Mouse (Mus musculus): ENCODE measurements around the gene Phf21a. TPM values are rescaled to one million over a fixed set of nuclear protein-coding genes. Genes with fewer than 3 reads are reported as not detected.

Phf21a gene
- 22.5 and 29.9 TPM in 2 replicates for polyA plus RNA-seq (2015; fragmentation: Nextera tagmentation; extraction: Ambion mirVana)

DNA sequence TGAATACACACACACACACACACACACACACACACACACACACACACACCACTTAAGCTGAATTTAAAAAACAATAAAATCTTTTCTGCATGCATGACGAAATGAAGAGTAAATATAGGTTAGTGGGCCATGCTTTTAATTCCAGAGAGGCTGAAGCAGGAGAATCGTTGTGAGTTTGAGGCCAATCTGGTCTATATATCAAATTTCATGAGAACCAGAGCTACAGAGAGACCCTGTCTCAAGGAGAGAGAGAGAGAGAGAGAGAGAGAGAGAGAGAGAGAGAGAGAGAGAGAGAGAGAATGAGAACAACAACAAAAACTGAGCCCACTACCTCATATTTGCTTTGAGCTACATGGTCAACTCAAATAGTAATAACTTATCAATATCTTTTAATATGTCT, at the start of gene Phf21a:
Gene Phf21a, plus strand, starts transcription at position 301 of the 400 bp plus-strand sequence.
- WGBS, result 65% methylated on average over 2 of the region's 2 CpGs
- Histone ChIP-seq H3K36me3 (no peaks in the 10 kb centered on the region), H3K4me3 (no peak within 1 kb of the TSS), H3K4me1 (no peaks in the 10 kb centered on the region), H3K9ac (no peak within 1 kb of the TSS), H3K4me2 (no peak within 1 kb of the TSS), H3K27me3 (no peaks in the 10 kb centered on the region), H3K27ac (no peak within 1 kb of the TSS), H3K9me3 (no peaks in the 10 kb centered on the region)
- no peak for ATAC-seq (ENCODE audit: borderline replicate concordance, extremely low read depth, low FRiP score, low TSS enrichment)

DNA sequence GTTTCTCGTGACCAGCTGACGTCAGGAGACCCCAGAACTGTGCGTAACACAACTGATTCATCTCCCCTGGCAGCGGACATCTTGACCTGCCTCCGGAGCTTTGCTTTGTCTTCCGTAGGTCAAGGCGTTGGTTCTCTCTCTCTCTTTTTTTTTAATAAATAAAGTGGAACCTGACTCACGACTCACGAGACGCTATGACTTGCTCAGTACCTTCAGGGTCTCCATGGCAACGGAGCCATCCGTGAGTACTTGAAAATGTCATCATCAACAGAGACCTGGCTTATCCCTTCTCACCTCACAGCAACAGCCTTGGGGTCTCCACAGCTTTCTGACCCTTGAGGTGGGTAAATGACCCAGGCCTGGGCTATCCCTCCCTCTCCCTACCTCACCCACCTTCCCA, 49.6 kb upstream of the Phf21a start:
- H3K9ac ChIP-seq, result no peak overlapping the region
- H3K4me2 ChIP-seq, result no peak overlapping the region
- no peaks in the 10 kb centered on the region for H3K36me3 ChIP-seq
- peaks cover 5% of the 10 kb centered on the region; the same call in 1 of the 2 replicates for H3K4me1 ChIP-seq
- no peaks in the 10 kb centered on the region for H3K9me3 ChIP-seq
- no peaks in the 10 kb centered on the region for H3K27me3 ChIP-seq
- WGBS, result 75% methylated on average over 12 of the region's 12 CpGs
- no peak overlapping the region for H3K4me3 ChIP-seq
- ATAC-seq (ENCODE audit: borderline replicate concordance, extremely low read depth, low FRiP score, low TSS enrichment), result no peak
- H3K27ac ChIP-seq, result no peak overlapping the region

DNA sequence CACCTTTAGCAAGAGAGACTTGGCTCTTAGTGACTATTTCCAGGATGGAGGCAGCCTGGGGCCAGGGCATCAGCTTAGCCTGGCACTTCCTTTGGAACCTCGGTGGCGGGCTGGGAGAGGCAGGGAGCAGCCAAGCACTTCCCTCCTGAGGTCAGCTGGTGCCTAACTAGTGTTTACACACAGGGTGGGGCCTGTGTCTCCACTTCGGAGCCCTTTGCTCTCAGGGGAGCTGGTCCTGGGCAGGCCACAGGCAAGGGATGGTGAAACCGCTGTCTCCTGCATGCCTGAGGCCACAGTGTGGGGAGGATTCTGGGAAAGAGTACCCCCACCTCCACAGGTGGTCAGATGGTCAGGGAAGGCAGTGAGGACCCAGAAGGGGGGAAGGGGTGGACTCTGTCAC, 45.3 kb upstream of the Phf21a start:
- ATAC-seq (ENCODE audit: borderline replicate concordance, extremely low read depth, low FRiP score, low TSS enrichment), result no peak
- Histone ChIP-seq H3K4me1 (peaks cover 5% of the 10 kb centered on the region; the same call in 1 of the 2 replicates), H3K27ac (no peak overlapping the region), H3K4me2 (no peak overlapping the region), H3K9ac (no peak overlapping the region), H3K4me3 (no peak overlapping the region), H3K27me3 (no peaks in the 10 kb centered on the region), H3K9me3 (no peaks in the 10 kb centered on the region), H3K36me3 (no peaks in the 10 kb centered on the region)
- WGBS, result 20% methylated on average over 4 of the region's 4 CpGs

DNA sequence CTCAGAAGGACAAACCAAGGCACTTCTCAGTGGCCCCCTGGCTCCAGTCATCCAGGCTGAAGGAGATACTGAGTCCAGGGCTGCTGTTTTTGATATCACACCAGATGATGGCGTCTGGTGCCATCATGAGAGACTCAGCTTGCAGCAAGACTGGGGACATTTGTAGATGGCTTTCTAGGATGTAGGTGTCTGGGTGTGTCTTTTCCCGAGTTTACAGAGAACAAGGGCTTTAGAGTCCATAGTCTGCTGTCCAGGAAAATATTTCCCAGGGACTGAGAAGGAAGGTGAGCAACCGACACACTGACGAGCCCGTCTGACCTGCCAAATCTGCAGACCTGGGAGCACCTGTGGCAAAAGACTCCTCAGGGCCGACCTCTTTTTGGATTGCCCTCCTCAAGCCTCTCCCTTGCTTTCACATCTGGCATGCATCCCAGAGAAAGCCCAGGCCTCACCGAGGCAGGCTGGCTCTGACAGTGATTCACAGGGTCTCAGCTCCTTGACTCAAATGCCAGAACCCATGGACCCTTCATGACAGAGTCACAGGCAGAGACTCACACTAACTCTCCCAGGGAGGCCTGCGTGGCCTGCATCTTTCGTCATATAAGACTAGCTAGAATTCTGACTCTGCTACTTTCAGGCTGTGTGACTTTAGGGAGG, 44.8 kb upstream of the Phf21a start:
- Histone ChIP-seq H3K27me3 (peaks cover 3% of the 10 kb centered on the region; the same call in 1 of the 2 replicates), H3K9me3 (no peaks in the 10 kb centered on the region), H3K4me1 (peaks cover 5% of the 10 kb centered on the region; the same call in 1 of the 2 replicates), H3K9ac (no peak overlapping the region), H3K36me3 (no peaks in the 10 kb centered on the region), H3K27ac (no peak overlapping the region), H3K4me3 (no peak overlapping the region), H3K4me2 (no peak overlapping the region)
- no peak for ATAC-seq (ENCODE audit: borderline replicate concordance, extremely low read depth, low FRiP score, low TSS enrichment)
- 60% methylated on average over 9 of the region's 9 CpGs for WGBS

DNA sequence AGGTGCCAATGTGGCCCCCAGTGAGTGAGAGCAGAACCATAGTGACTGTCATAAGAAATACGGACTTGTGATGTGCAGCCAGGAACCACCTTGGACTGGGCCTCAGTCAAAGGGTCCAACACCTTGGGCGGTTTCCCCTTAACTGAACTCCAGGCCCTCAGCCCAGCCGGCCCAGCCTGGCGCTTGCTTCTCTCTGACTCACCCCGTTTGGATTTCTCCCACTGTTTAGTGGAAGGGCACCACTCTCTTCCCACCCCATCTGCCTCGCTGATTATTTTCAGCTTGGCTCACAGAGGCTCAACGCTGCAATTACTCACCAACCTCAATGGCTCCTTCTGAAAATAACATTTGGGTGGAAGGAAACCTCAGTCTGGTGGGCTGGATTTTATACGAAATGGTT, 40.7 kb upstream of the Phf21a start:
- Histone ChIP-seq H3K27ac (no peak overlapping the region), H3K4me2 (no peak overlapping the region), H3K36me3 (no peaks in the 10 kb centered on the region), H3K4me3 (no peak overlapping the region), H3K9me3 (no peaks in the 10 kb centered on the region), H3K4me1 (peaks cover 18% of the 10 kb centered on the region), H3K27me3 (peaks cover 13% of the 10 kb centered on the region), H3K9ac (no peak overlapping the region)
- WGBS, result 77% methylated on average over 8 of the region's 8 CpGs
- ATAC-seq (ENCODE audit: borderline replicate concordance, extremely low read depth, low FRiP score, low TSS enrichment), result no peak

DNA sequence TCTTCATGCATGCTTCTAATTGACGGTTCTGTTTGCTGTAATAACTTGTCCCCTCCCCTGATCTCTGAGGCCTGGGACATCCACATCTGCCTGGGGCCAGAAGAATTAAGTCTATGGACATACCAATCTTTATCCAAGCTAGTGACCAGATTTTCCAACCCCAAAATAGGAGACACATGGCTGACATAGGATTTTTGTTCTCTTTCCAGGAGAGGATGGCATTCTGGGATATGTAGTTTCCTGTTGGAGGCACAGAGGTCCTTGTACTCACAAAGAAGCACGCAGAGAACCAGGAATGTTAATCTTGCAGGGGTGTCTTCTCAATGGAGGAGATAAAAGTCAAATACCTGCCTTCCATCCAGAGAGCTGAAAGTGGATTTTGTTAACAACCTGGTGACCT, 40.2 kb upstream of the Phf21a start:
- peaks cover 13% of the 10 kb centered on the region for H3K4me1 ChIP-seq
- H3K4me3 ChIP-seq, result no peak overlapping the region
- no peak overlapping the region for H3K4me2 ChIP-seq
- no peaks in the 10 kb centered on the region for H3K9me3 ChIP-seq
- no peak for ATAC-seq (ENCODE audit: borderline replicate concordance, extremely low read depth, low FRiP score, low TSS enrichment)
- peaks cover 13% of the 10 kb centered on the region for H3K27me3 ChIP-seq
- 50% methylated on average over 2 of the region's 2 CpGs for WGBS
- no peak overlapping the region for H3K9ac ChIP-seq
- H3K27ac ChIP-seq, result no peak overlapping the region
- H3K36me3 ChIP-seq, result no peaks in the 10 kb centered on the region

DNA sequence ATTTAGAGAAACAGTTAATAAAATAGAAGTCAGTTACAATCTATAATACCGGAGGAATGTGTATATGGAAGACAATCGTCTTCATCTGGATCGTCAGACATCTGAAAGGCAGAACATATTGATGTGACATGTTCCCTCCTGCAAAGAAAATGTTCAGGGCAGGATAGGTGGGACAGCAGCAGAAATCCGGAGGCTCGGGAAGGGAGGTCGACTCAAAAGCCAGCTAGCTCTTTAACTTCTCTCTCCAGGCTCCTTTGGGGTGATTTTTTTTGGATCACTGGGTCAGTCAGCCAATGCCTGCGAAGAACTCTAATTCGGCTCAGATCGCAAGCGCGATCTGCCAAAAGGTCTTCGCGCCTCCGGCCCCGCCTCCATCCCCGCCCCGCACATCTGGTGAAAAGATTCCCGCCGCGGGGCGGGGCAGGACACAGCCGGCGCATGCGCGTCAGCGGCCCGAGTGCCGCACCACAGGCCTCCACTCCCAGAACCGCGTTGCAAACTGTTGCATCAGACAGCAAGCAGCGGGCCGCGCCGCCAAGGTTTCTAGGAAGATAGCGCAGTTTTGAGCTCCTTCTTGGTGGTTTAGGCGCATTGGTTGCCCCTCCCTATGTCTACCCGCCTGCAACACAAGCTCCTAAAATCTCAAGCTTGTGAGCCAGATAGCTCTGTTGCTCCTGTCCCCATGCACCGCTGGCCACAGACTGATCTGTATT, 37.7 kb upstream of the Phf21a start:
- WGBS, result 3% methylated on average over 38 of the region's 38 CpGs
- ATAC-seq (ENCODE audit: borderline replicate concordance, extremely low read depth, low FRiP score, low TSS enrichment), result peak; percentile 83
- H3K4me1 ChIP-seq, result peaks cover 34% of the 10 kb centered on the region
- H3K27me3 ChIP-seq, result peaks cover 29% of the 10 kb centered on the region
- no peaks in the 10 kb centered on the region for H3K9me3 ChIP-seq
- peak overlapping the region; percentile 88 for H3K27ac ChIP-seq
- H3K4me3 ChIP-seq, result peak overlapping the region; percentile 34
- no peaks in the 10 kb centered on the region for H3K36me3 ChIP-seq
- H3K4me2 ChIP-seq, result peak overlapping the region; percentile 70
- peak overlapping the region; percentile 36 for H3K9ac ChIP-seq

DNA sequence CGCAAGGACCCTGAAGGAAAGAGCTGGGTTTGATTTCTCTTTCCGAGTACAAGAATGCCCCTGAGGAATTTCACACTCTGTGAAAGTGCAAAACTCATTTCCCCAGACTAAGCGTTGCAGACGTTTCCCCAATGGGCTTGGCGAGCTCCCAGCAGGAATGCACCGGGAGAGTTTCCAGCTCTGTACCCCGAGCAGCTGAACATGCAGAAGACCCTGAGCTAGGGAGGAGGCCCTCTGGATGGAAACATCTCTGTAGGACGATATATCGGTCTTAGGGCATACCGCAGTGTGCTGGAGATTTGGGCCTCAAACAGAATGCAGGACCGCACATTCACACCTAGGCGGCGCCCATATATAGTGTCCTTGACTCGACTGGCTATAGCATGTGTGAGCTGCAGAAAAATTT, 37.1 kb upstream of the Phf21a start:
- ATAC-seq (ENCODE audit: borderline replicate concordance, extremely low read depth, low FRiP score, low TSS enrichment), result peak; percentile 47; the same call in 1 of the 2 replicates

DNA sequence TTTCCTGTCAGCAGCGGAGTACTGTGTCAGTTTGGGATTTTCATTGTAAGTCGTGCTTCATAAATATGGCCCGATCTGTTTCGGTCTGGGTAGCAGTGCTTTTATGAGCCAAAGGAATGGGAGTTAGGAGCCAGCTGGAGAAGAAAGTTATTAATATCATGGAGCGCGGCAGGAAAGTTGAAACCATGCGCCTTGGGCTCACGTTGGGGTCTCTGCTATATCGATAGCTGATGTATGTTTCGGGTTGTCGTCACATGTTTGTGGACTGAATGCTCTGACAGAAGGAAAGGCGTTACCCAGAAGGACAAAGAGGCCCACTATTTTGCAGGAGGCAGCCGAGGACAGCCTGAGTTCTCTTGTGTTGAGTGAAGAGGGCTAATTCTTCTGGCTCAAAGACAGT, 36.2 kb upstream of the Phf21a start:
- Histone ChIP-seq H3K36me3 (no peaks in the 10 kb centered on the region), H3K4me2 (no peak overlapping the region), H3K9ac (no peak overlapping the region), H3K27me3 (peaks cover 43% of the 10 kb centered on the region), H3K9me3 (no peaks in the 10 kb centered on the region), H3K4me1 (peaks cover 35% of the 10 kb centered on the region), H3K4me3 (no peak overlapping the region), H3K27ac (no peak overlapping the region)
- WGBS, result 59% methylated on average over 13 of the region's 13 CpGs
- no peak for ATAC-seq (ENCODE audit: borderline replicate concordance, extremely low read depth, low FRiP score, low TSS enrichment)

More for the DNA sequence above, 37.1 kb upstream of the Phf21a start:
- H3K36me3 ChIP-seq, result no peaks in the 10 kb centered on the region
- peak overlapping the region; percentile 88 for H3K27ac ChIP-seq
- peak overlapping the region; percentile 70 for H3K4me2 ChIP-seq
- peaks cover 35% of the 10 kb centered on the region for H3K27me3 ChIP-seq
- H3K4me1 ChIP-seq, result peaks cover 35% of the 10 kb centered on the region
- peak overlapping the region; percentile 34 for H3K4me3 ChIP-seq
- peak overlapping the region; percentile 36 for H3K9ac ChIP-seq
- WGBS, result 3% methylated on average over 14 of the region's 14 CpGs
- no peaks in the 10 kb centered on the region for H3K9me3 ChIP-seq

DNA sequence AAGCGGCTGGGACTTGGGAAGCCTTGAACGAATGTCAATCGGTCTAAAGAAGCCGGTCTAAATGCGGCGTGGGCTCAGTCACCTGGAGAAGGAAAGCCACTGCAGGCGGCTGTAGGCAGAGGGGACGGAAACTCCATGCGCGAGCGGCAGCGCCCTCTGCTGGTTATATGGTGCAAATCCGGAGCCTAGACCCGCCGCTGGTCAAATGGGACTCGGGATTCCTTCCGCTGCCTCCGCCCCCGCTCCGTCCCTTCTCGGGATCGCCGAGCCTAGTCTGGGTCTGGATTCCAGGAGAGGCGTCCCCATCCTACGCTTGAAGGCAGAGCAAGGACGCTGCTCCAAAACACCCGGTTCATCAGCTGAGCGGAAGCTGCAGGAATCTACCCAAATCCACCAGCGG, 34.4 kb upstream of the Phf21a start:
- Histone ChIP-seq H3K9ac (peak overlapping the region; percentile 54), H3K4me1 (peaks cover 35% of the 10 kb centered on the region), H3K27ac (no peak overlapping the region), H3K27me3 (peaks cover 41% of the 10 kb centered on the region), H3K9me3 (no peaks in the 10 kb centered on the region), H3K4me3 (peak overlapping the region; percentile 53), H3K36me3 (no peaks in the 10 kb centered on the region), H3K4me2 (peak overlapping the region; percentile 99)
- peak; percentile 66 for ATAC-seq (ENCODE audit: borderline replicate concordance, extremely low read depth, low FRiP score, low TSS enrichment)
- WGBS, result under 1% methylated on average over 29 of the region's 29 CpGs

DNA sequence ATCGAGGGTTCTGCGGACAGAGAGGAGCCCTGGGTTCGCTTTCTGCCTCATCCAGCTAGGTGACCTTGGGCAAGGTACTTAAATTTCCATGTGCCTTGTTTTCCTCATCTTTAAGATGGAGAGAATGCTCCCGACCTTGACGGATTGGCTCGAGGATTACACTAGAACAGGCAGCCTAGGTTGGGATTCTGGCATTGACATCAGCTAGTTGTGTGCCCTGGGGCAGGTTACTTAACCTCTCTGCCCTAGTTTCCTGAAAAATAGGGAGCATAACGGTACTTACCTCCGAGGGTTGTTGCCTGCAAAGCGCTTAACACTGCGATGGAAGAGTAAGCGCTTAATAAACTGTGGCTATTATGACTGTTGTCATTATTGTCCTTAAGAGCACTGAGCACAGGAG, 34.0 kb upstream of the Phf21a start:
- WGBS, result 4% methylated on average over 11 of the region's 11 CpGs
- peak overlapping the region; percentile 53 for H3K4me3 ChIP-seq
- peak overlapping the region; percentile 54 for H3K9ac ChIP-seq
- no peak overlapping the region for H3K27ac ChIP-seq
- H3K9me3 ChIP-seq, result no peaks in the 10 kb centered on the region
- no peaks in the 10 kb centered on the region for H3K36me3 ChIP-seq
- H3K27me3 ChIP-seq, result peaks cover 41% of the 10 kb centered on the region
- peaks cover 35% of the 10 kb centered on the region for H3K4me1 ChIP-seq
- ATAC-seq (ENCODE audit: borderline replicate concordance, extremely low read depth, low FRiP score, low TSS enrichment), result no peak
- peak overlapping the region; percentile 99 for H3K4me2 ChIP-seq

All from lung, embryonic 15.5 days (tissue).